ENCODE assay signal across 36 mouse cellular contexts in genomic region chr13:58591912-58592311, GRCm38 (mm10). TPM values are rescaled to one million over a fixed set of nuclear protein-coding genes. Genes with fewer than 3 reads are reported as not detected.
"Had no signal": no experiment of that assay in that cellular context is flagged by ENCODE, and none has a peak within 500 bp of the region (broad histone marks: within the 10 kb centered on the region; RNA-seq: fewer than 3 reads in every experiment).

No protein-coding gene starts in this region.

- H3K9ac ChIP-seq: embryonic facial prominence, embryonic 12.5 days; embryonic facial prominence, embryonic 13.5 days; embryonic facial prominence, embryonic 15.5 days; forebrain, embryonic 12.5 days; forebrain, embryonic 13.5 days; forebrain, embryonic 15.5 days; forebrain, postnatal 0 days had no signal

- H3K4me1 ChIP-seq: embryonic facial prominence, embryonic 12.5 days had no signal

- H3K36me3 ChIP-seq: embryonic facial prominence, embryonic 10.5 days; embryonic facial prominence, embryonic 12.5 days; embryonic facial prominence, embryonic 13.5 days; embryonic facial prominence, embryonic 15.5 days; forebrain, embryonic 10.5 days; forebrain, embryonic 12.5 days; forebrain, embryonic 15.5 days; heart, embryonic 10.5 days had no signal

- H3K9me3 ChIP-seq: embryonic facial prominence, embryonic 10.5 days; embryonic facial prominence, embryonic 12.5 days; embryonic facial prominence, embryonic 13.5 days; embryonic facial prominence, embryonic 15.5 days; forebrain, embryonic 10.5 days; forebrain, embryonic 12.5 days; forebrain, embryonic 13.5 days; forebrain, embryonic 15.5 days; heart, embryonic 10.5 days had no signal

- H3K27me3 ChIP-seq: embryonic facial prominence, embryonic 12.5 days; embryonic facial prominence, embryonic 13.5 days; embryonic facial prominence, embryonic 15.5 days; forebrain, embryonic 12.5 days; forebrain, embryonic 13.5 days; forebrain, embryonic 15.5 days had no signal

- H3K4me3 ChIP-seq: embryonic facial prominence, embryonic 10.5 days; embryonic facial prominence, embryonic 12.5 days; embryonic facial prominence, embryonic 13.5 days; embryonic facial prominence, embryonic 15.5 days; erythroblast, embryonic 14.5 days; forebrain, embryonic 10.5 days; forebrain, embryonic 12.5 days; forebrain, embryonic 13.5 days; forebrain, embryonic 15.5 days; gastrocnemius, adult 2 months; heart, adult 2 months; heart, embryonic 10.5 days had no signal

- H3K4me2 ChIP-seq: embryonic facial prominence, embryonic 12.5 days; embryonic facial prominence, embryonic 13.5 days; embryonic facial prominence, embryonic 15.5 days; forebrain, embryonic 12.5 days; forebrain, embryonic 13.5 days; forebrain, embryonic 15.5 days had no signal

- H3K27ac ChIP-seq: embryonic facial prominence, embryonic 10.5 days; embryonic facial prominence, embryonic 12.5 days; embryonic facial prominence, embryonic 13.5 days; embryonic facial prominence, embryonic 15.5 days; forebrain, embryonic 10.5 days; forebrain, embryonic 12.5 days; forebrain, embryonic 13.5 days; forebrain, embryonic 15.5 days; gastrocnemius, adult 2 months; heart, adult 2 months; heart, embryonic 10.5 days had no signal

- DNase-seq: cerebellum, adult 9-10 months; cerebellum, adult 9-11 months; cerebellum, postnatal 10 days; cerebellum, postnatal 14 days; cerebellum, postnatal 25 days; cerebellum, postnatal 36 days; embryo, embryonic 11 days; forebrain, postnatal 0 days; gastrocnemius, adult 2 months; gastrocnemius, postnatal 10 days; gastrocnemius, postnatal 14 days; gastrocnemius, postnatal 25 days; gastrocnemius, postnatal 36 days; heart, adult 18-20 months; heart, adult 2 months had no signal

- ATAC-seq: forebrain, embryonic 13.5 days; forebrain, embryonic 14.5 days; forebrain, embryonic 15.5 days; forebrain, embryonic 16.5 days; forebrain, postnatal 0 days had no signal

RNA-seq across cellular contexts. Expression of gene Slc28a3, which starts 18.8 kb away (rescaled TPM):
- total RNA-seq: common myeloid progenitor, adult 5-6 weeks; gastrocnemius, adult 18-20 months; gastrocnemius, adult 2 months; gastrocnemius, adult 8-10 months; gastrocnemius, postnatal 10 days; gastrocnemius, postnatal 14 days; gastrocnemius, postnatal 25 days; gastrocnemius, postnatal 36 days; gastrocnemius, postnatal 4 days; granulocyte monocyte progenitor cell, adult 5-6 weeks; heart, adult 2 months; heart, adult 8-10 months had no signal
- polyA plus RNA-seq: cortical plate, adult 2 months; embryonic facial prominence, embryonic 10.5 days; embryonic facial prominence, embryonic 11.5 days; erythroblast, embryonic 14.5 days; forebrain, embryonic 11.5 days; forebrain, embryonic 12.5 days; forebrain, embryonic 14.5 days; forebrain, embryonic 15.5 days; forebrain, embryonic 16.5 days had no signal
